Mouse (Mus musculus): Measurements from ENCODE around the gene Dlst.

Gene Dlst

DNA sequence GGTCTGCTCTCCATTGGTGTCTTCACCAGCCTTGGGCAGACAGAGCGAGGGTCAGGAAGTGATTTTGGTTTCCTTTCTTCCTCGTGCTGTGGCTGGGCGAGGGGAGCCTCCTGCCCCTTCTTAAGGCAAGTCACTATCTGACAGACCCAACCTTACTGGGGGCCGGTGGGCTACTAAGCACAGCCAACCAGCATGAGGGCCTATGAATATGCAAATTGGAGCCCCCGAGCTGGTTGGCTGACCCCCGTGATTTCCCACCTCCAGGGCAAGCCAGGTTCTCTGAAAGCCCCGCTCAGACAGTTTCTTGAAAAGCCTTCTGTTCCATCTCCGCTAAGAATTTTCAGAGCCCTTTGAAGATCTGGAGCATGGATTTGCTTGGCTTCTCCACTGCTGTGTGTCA, 4.3 kb upstream of the Dlst start:
- POLR2A ChIA-PET: interaction anchor here in 2 of 4 experiments (0.8 to 10.0 kb wide), 4 partner anchors 12 to 182 kb away, joined by 3 to 84 read pairs (median 3); partner anchors contain the start of genes Acyp1 (in 2 of the 2) and Zc2hc1c (in 2 of the 2)
- CTCF ChIA-PET: interaction anchor here in 2 of 4 experiments (3.0 to 4.8 kb wide), 2 partner anchors 14 to 15 kb away, joined by 14 to 24 read pairs; no protein-coding TSS in a partner anchor

DNA sequence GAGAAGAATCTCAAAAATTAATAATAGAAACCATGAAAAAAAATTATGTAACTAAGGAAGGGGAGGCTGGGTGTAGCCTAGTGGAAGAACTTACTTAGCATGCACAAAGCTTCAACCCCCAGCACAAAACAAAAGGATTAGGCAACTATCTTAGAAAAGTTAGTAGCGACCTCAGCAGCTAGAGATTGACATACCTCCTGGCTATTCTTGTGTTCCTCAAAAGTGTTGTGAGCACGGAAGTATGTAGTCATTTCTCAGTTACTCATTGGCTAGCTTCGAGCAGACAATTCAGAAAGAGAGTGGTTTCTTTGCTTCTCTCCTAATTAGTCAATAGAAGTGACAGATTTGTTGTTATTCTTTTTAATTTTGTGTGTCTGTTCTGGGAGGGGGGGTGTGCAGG, 2.0 kb upstream of the Dlst start:
- CTCF ChIA-PET: interaction anchor here in 2 of 4 experiments (0.8 to 2.0 kb wide), 4 partner anchors 13 to 232 kb away, joined by 3 to 14 read pairs (median 6); partner anchors contain the start of gene Ltbp2 (in 1 of the 2)
- POLR2A ChIA-PET: interaction anchor here in 2 of 4 experiments (0.9 to 10.0 kb wide), 6 partner anchors 9 to 99 kb away, joined by 3 to 84 read pairs (median 5); partner anchors contain the start of gene Rps6kl1 (in 1 of the 2)

DNA sequence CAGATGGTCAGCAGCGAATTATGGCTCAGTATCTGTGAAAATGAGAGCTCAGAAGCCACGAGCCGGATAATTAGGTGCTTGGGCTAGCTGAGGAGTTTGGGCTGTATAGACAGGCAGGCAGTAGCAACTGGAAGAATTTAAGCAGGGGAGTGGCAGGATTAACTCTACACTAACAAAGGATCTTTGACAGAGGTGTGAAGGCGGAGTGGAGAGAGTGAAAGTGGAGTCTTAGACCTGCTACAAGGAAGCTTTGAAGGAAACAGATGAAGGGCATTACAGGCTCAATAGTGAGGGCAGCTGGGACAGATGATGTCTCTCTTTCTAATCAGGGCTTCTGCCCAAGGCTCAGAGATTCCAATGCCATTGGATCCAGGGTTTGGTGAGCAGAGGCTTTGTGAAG, 1.2 kb upstream of the Dlst start:
- CTCF ChIA-PET: interaction anchor here in 2 of 4 experiments (0.8 to 2.0 kb wide), 6 partner anchors 14 to 233 kb away, joined by 3 to 14 read pairs (median 3); partner anchors contain the start of gene Ltbp2 (in 2 of the 2)
- POLR2A ChIA-PET: interaction anchor here in 2 of 4 experiments (0.6 to 10.0 kb wide), 9 partner anchors 10 to 346 kb away, joined by 3 to 84 read pairs (median 4); partner anchors contain the start of genes Rps6kl1 (in 1 of the 2) and Ylpm1 (in 1 of the 2)

DNA sequence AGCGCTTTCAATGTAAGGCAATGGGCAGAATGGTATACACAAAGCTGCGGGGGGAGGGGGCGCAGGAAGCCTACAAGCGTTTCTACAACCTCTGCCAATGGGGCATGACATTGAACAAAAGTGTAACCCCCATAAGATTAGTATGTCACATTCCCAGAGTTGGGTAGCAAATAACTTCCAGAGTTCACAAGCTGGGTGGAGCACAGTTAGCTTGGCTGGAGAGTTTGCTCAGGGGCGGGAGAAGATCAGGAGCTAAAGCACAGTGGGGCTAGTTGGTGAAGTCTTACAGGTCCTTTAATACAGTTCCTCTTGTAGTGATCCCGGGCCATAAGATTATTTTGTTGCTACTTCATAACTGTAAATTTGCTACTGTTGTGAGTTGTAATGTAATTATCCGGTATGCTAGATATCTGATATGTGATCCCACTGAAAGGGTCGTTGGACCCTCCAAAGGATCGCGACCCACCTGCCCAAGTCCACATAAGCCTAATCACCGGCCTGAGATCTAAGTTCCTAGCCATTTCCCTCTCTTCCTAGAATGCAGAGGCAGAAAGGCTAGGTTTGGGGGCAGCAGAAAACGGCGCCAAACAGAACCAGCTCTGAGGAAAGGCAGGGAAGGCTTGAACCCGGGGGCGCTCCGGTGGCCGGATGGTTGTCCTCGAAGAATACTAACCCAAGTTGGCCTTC, 479 bp upstream of the Dlst start:
- CTCF ChIA-PET: interaction anchor here (0.6 to 2.0 kb wide), 5 partner anchors 16 to 233 kb away, joined by 3 to 14 read pairs (median 3); partner anchors contain the start of gene Ltbp2 (in 1 of the 4)
- POLR2A ChIA-PET: interaction anchor here in 2 of 4 experiments (0.6 to 10.0 kb wide), 9 partner anchors 11 to 346 kb away, joined by 3 to 84 read pairs (median 3); partner anchors contain the start of genes Rps6kl1 (in 1 of the 2) and Ylpm1 (in 1 of the 2)

DNA sequence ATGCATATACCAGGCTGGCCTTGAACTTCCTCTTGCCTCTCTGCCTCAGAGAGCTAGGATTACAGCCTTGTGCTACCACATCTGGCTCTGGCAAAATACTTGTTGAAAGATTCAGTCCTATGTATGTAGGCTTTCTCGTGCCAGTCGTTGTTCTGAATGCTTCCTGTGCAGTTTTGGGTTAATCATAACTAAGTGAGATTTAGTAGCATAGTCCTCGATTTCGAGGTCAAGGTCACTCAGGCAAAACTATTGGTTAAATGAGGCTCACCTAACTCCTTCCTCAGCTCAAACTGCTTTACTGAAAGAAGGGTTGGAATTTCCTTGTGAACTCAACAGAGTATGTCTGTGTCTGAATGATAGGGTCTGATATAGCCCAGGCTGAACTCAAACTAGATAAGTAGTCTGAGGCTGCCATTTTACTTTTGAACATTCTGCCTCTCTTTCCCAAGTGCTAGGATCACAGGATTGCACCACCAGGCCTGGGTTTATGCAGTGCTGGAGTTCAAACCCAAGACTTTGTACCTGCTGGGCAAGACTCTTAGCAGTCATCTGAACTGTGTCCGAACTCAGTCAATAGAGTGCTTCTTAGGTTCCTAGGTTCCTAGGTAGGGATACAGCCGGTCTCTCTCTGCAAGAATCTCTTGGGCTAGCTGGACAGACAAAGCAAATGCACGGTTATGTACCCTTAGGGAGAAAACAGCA, 2.1 kb downstream of the Dlst start:
- ChIA-PET CTCF (interaction anchor here in 1 of 4 experiments (1.0 kb wide), 1 partner anchor 193 kb away, joined by 3 read pairs; no protein-coding TSS in a partner anchor), POLR2A (interaction anchor here in 1 of 4 experiments (0.9 to 1.3 kb wide), 2 partner anchors 18 to 340 kb away, joined by 3 read pairs; partner anchors contain the start of genes Isca2 and Npc2)

DNA sequence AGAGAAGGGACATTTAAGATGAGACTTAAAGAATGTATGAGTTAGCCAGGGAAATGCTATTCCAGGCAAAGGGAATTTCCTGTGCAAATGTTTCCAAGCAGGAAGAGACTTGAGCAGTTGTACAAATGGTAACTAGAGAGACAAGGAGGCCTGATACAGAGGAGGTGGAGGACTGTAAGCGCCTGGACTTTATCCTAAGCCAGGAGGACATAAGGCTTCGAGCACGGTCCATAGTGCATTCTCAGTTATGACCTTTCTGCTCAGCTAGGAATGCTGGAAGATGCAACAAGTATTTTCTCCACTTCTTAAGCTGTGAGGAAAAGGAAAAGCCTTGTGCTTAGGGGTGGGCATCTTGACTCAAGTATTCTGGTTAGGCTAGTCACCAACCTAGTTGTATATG, 2.7 kb downstream of the Dlst start:
- POLR2A ChIA-PET: no interaction called here
- CTCF ChIA-PET: no interaction called here

DNA sequence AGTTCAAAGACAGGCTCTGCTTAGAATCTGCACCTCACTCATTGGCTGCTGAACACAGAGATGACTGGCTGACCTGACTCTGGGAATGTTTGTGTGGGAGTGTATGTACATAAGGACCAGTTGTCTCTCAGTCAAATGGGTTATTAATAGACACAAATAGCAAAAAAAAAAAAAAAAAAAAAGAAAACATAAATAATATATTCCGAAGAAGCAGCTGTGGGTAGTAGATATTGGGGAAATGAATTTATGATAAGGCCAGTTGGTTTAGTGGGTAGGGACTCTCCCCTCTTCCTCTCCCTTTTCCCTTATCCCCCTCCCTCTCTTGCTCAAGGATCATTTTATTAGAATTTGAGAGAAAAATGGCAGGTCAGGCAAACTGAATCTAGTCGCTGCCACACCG, 3.3 kb downstream of the Dlst start:
- CTCF ChIA-PET: interaction anchor here in 2 of 4 experiments (0.6 kb wide), 2 partner anchors 22 to 1405 kb away, joined by 3 read pairs; no protein-coding TSS in a partner anchor
- POLR2A ChIA-PET: interaction anchor here in 2 of 4 experiments (0.6 to 1.0 kb wide), 4 partner anchors 8 to 721 kb away, joined by 3 to 5 read pairs (median 4); no protein-coding TSS in a partner anchor

DNA sequence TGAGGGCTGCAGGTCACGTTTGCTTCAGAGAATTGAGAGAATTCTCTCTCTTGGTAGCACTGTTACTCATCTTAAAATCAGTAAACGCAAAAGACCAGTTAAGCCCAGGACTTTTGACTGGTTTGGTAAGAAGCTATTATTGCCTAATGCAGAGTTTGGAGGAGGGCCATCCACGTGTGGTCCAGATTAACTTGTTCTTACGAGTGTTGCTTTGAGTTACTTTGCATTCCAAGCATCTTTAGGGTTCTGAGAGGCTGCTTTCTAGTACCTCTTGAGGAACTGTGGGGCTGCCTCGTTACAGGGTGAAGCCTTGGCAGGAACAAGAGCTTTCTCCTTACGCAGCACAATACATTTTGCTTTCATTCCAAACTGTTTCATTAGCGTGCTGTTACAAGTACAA, 5.0 kb downstream of the Dlst start:
- ChIA-PET POLR2A (interaction anchor here in 1 of 4 experiments (0.8 to 1.4 kb wide), 2 partner anchors 24 to 34 kb away, joined by 3 read pairs; no protein-coding TSS in a partner anchor), CTCF (no interaction called here)

DNA sequence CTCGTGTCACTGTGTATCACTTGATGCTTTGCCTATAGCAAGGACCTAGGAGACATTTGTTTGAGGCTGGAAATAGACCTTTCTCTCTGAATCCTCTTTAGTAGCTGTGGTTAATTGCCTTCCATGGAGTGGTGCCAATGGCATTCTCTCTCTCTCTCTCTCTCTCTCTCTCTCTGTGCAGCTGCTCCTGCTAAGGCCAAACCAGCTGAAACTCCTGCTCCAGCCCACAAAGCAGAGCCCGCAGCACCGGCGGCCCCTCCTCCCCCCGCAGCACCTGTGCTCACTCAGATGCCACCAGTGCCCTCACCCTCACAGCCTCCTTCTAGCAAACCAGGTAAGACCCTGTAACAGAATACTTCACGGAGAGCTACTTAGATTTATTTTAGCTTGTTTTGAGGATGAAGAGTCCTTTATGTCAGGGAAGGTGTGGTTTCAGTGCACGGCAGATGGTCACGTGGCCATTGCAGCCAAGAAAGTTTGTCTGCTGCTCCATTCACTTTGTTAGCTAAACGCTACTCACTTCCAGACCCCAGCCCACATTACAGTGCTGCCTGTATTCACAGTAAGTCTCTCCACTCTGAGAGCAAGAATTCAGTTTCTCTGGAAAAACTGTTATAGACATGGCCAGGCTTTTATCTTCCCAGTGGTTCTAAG, 11.3 kb downstream of the Dlst start:
- ChIA-PET POLR2A (interaction anchor here in 3 of 4 experiments (0.5 to 2.7 kb wide), 7 partner anchors 8 to 216 kb away, joined by 3 to 16 read pairs (median 4); no protein-coding TSS in a partner anchor), CTCF (interaction anchor here in 2 of 4 experiments (0.6 kb wide), 2 partner anchors 38 to 46 kb away, joined by 3 to 4 read pairs; no protein-coding TSS in a partner anchor)

DNA sequence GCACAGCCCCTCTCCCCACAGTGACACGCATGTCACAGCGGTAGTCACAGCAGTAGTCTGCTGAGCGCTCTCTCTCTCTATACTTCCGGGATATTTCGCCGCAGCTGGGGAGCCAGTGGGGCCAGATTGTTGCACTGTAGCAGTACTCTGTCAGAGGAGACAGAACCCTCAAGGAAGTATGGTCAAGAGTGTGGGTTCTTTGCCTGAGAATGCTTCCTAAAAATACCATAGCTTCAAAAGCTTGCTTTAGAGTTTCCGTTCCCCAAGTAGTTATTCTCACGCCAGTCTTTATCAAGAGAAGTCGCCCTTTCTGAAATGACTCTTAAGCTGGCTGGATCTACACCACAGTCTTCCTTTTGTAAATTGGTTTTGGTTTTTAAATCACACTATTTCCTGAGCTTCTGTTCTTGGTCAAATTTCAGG, 12.5 kb downstream of the Dlst start:
- ChIA-PET CTCF (interaction anchor here in 2 of 4 experiments (0.6 kb wide), 2 partner anchors 32 to 183 kb away, joined by 3 to 4 read pairs; no protein-coding TSS in a partner anchor), POLR2A (interaction anchor here in 3 of 4 experiments (0.5 to 2.7 kb wide), 5 partner anchors 9 to 229 kb away, joined by 3 to 16 read pairs (median 3); no protein-coding TSS in a partner anchor)

DNA sequence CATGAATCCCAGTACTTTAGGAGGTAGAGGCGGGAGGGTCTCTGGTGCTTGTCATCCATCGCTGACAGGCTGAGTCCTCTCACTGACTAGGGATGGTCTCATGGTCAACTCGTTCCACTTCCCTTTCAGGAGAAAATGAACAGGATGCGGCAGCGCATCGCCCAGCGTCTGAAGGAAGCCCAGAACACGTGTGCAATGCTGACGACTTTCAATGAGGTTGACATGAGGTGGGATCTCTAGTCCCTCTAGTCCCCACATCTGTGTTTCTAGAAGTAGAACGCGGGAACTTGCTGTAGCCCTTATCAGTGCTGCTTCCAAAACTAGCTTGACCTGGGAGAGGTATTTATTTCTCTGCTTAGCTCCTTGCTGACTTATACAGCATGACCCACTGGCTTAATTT, 13.0 kb downstream of the Dlst start:
- POLR2A ChIA-PET: interaction anchor here in 1 of 4 experiments (0.7 to 2.7 kb wide), 5 partner anchors 11 to 595 kb away, joined by 3 to 16 read pairs (median 3); partner anchors contain the start of gene Rps6kl1

DNA sequence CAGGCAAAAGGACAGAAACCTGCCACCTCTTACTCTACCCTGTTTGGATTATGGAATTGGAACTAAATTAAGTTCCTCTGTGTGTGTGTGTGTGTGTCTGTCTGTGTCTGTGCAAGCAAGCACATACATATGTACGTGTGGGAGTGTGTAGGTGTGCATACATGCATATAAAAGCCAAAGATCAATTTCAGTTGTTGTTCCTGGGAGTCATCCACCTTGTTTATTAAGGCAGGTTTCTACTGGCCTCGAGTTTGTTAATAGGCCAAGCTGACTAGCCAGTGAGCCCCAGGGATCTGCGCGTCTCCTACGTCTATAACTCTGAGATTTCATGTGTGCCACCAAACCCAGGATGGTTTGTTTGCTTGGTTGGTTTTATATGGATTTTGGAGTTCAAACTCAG, 14.1 kb downstream of the Dlst start:
- ChIA-PET POLR2A (interaction anchor here in 1 of 4 experiments (1.0 to 2.7 kb wide), 3 partner anchors 10 to 26 kb away, joined by 3 to 16 read pairs (median 3); partner anchors contain the start of gene Rps6kl1), CTCF (no interaction called here)

More for the DNA sequence above, 13.0 kb downstream of the Dlst start:
- CTCF ChIA-PET: interaction anchor here in 2 of 4 experiments (0.6 kb wide), 2 partner anchors 32 to 183 kb away, joined by 3 to 4 read pairs; no protein-coding TSS in a partner anchor

DNA sequence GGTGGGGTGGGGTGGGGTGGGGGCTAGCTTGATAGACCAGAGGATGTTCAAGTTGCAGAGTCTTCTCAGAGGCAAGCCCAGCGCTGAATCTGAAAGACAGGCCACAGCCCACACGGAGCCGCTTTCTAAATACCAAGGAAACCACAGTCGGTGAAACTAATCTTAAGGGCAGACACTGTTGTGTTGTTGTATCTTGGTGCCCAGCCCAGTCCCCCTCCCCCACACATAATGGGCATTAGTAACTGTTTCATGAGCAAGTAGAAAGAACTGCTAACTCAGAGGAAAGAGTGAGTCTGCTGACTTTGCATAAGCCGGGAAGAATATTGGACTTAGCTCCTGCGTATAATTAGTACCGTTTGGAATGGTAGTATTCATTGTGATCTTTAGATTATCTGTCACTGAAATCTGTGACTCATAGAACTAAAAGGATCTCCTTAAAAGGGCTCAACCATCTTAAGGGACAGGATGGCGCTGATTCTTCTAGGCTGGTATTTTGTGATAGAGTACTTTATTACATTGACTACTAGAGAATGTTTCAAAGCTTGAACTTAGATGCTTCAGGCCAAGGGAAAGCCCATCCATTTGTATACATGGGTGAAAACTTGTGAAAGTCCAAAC, 16.5 kb downstream of the Dlst start:
- ChIA-PET CTCF (interaction anchor here in 1 of 4 experiments (1.3 kb wide), 1 partner anchor 35 kb away, joined by 5 read pairs; no protein-coding TSS in a partner anchor), POLR2A (interaction anchor here in 1 of 4 experiments (1.0 to 1.2 kb wide), 2 partner anchors 10 to 34 kb away, joined by 3 read pairs; no protein-coding TSS in a partner anchor)

DNA sequence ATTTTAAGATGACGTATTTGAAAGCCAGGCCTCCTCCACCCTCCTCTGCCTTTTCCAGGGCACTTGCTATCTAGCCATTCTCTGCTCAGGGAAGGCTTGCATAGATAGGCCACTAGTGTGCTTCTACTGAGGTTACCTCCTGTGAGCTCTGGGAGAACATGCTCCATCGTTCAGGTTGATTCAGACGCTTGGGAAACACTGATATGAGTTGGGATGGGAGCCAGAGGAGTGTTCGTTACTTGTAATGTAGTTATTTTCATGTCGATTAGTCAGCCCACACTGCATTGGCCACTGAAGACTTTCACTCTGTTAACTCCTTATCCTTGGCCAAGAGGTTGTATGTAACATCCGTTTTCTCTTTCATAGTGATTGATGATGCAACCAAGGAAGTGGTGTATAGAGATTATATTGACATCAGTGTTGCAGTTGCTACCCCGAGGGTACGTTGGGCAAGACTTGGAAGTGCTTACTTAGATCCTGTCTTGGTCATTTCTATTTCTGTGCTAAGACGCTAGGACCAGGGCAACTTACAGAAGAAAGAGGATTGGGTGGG, 18.9 kb downstream of the Dlst start:
- POLR2A ChIA-PET: interaction anchor here in 2 of 4 experiments (0.6 to 2.9 kb wide), 2 partner anchors 11 to 12 kb away, joined by 3 to 18 read pairs; no protein-coding TSS in a partner anchor

DNA sequence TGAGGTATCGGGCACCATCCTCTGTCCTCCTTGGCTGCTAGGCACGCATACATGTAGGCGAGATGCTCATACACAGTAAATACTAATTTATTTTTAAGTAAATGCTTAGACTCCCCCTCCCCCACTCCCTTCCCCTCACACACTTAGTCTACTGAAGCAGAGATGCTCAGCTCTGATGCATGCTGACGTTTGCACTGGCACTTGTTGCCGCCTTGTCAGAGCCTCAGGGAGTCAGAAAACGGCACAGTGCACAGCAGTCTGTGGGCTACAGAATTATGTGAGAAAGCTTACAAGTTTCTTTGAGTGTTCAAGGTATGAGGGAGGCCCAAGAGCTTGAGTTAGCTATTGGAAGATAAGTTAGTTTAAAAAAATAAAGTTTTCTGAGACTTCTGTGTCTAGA, 20.7 kb downstream of the Dlst start:
- ChIA-PET POLR2A (interaction anchor here in 3 of 4 experiments (0.7 to 2.9 kb wide), 9 partner anchors 8 to 267 kb away, joined by 3 to 18 read pairs (median 4); partner anchors contain the start of gene Pgf (in 1 of the 3)), CTCF (interaction anchor here in 2 of 4 experiments (0.9 to 1.3 kb wide), 2 partner anchors 9 to 598 kb away, joined by 4 to 8 read pairs; no protein-coding TSS in a partner anchor)

More for the DNA sequence above, 18.9 kb downstream of the Dlst start:
- CTCF ChIA-PET: no interaction called here

DNA sequence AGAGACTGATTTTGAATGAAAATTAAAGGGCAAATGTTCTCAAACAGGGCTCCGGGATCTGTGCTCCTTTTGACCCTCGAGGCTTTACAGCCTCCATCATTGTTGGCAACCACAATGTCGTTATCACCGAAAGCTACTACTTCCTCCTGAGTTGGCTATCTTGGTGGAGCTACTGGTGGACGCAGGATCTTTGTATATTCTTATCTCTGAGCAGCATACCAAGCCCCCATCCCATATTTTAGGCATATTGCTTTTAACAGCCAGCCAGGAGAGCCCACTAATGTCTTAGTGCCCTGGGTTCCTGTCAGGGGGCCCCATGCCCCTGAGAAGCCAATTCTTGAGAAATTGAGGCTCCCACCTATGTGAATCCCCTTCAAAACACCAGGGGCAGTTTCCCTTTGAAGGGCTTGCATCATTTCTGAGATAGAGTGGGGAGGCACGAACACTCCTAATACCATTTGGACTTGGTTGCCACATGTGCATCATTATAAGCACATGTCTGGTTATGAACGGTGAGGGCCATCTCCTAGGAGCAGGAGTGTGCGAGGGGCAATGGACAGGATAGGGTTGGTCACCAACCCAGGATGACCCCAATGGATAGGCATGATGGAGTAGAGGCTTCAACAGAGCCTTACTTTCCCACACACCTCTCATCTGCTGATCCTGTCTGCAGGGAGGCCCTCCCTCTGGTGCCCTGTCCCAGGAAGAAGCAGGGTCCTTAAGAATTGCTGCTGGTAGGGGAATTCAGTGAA, 23.6 kb downstream of the Dlst start:
- POLR2A ChIA-PET: interaction anchor here in 2 of 4 experiments (0.6 to 1.6 kb wide), 5 partner anchors 10 to 386 kb away, joined by 3 to 4 read pairs (median 3); partner anchors contain the start of gene Rps6kl1 (in 1 of the 2)
- CTCF ChIA-PET: no interaction called here

Measured in embryonic stem cell, embryonic (primary cell).